Mouse (Mus musculus) left cerebral cortex, adult 8-10 months (tissue): ENCODE measurements around the gene Pomt1. TPM values are rescaled to one million over a fixed set of nuclear protein-coding genes. Genes with fewer than 3 reads are reported as not detected.

Source experiments
- DNase-seq, 2 experiments: peaks; one replicate each; pipeline ENCODE4 v3.0.0; 2022; ENCODE audit warnings: low spot score in 2 of 2
- total RNA-seq, 4 experiments: library from RNA; stranded (reverse); gene quantifications; 2 replicates each; pipeline ENCODE4 v1.2.4; 2022

Pomt1 gene
- total RNA-seq, 4 experiments from 2014 or later = 18.8 to 22.0 (median 19.8) TPM

GRCm38 (mm10) chr2:32220969-32221368 lies 15.4 kb upstream of the Pomt1 start:
- no peak for DNase-seq

GRCm38 (mm10) chr2:32221577-32221976 lies 14.8 kb upstream of the Pomt1 start:
- no peak for DNase-seq

- no peak for DNase-seq
Observed at GRCm38 (mm10) chr2:32222057-32222456, 14.3 kb upstream of the Pomt1 start.

- DNase-seq = no peak
Observed at GRCm38 (mm10) chr2:32235433-32235832, 957 bp upstream of the Pomt1 start.

- no peak for DNase-seq
Observed at GRCm38 (mm10) chr2:32236760-32237487, 534 bp downstream of the Pomt1 start.

- no peak for DNase-seq
Observed at GRCm38 (mm10) chr2:32237571-32237970, 1.2 kb downstream of the Pomt1 start.

- DNase-seq = no peak
Observed at GRCm38 (mm10) chr2:32238708-32239435, 2.5 kb downstream of the Pomt1 start.

GRCm38 (mm10) chr2:32240591-32240990 lies 4.2 kb downstream of the Pomt1 start:
- no peak for DNase-seq

- DNase-seq = no peak
Observed at GRCm38 (mm10) chr2:32242986-32243385, 6.6 kb downstream of the Pomt1 start.

- no peak for DNase-seq
Observed at GRCm38 (mm10) chr2:32246741-32247140, 10.4 kb downstream of the Pomt1 start.

GRCm38 (mm10) chr2:32248377-32249361 lies 12.3 kb downstream of the Pomt1 start:
- no peak for DNase-seq

GRCm38 (mm10) chr2:32251791-32252527 lies 15.6 kb downstream of the Pomt1 start:
- DNase-seq = no peak

- DNase-seq = no peak
Observed at GRCm38 (mm10) chr2:32252658-32253057, 16.3 kb downstream of the Pomt1 start.

GRCm38 (mm10) chr2:32253352-32253751 lies 17.0 kb downstream of the Pomt1 start:
- no peak for DNase-seq

GRCm38 (mm10) chr2:32254563-32254962 lies 18.2 kb downstream of the Pomt1 start:
- DNase-seq = no peak

- no peak for DNase-seq
Observed at GRCm38 (mm10) chr2:32256273-32256672, 19.9 kb downstream of the Pomt1 start.

GRCm38 (mm10) chr2:32258887-32259533 lies 22.6 kb downstream of the Pomt1 start:
- DNase-seq = no peak

- DNase-seq = peak; percentile 79 to 91
Observed at GRCm38 (mm10) chr2:32259657-32260417, 23.4 kb downstream of the Pomt1 start, which contains the start of gene Uck1. Gene Uck1 (minus strand): TSS chr2:32260159.

- DNase-seq = no peak
Observed at GRCm38 (mm10) chr2:32260635-32261034, 24.2 kb downstream of the Pomt1 start.

GRCm38 (mm10) chr2:32275823-32276222 lies 39.4 kb downstream of the Pomt1 start:
- DNase-seq = no peak
